Mouse (Mus musculus): Measurements from ENCODE around the gene Cep295. TPM values are rescaled to one million over a fixed set of nuclear protein-coding genes. Genes with fewer than 3 reads are reported as not detected.
"Not testable (repeated sequence)": the region's sequence is repeated elsewhere in the genome, so short reads cannot be mapped to it uniquely, and the experiment has no call there.

Cep295 gene
- polyA plus RNA-seq, 1 experiment from 2014 or later, result 16.5 TPM

GRCm38 (mm10) chr9:15318170-15318742 is 39.3 kb downstream of the Cep295 start:
- no peak for ATAC-seq (ENCODE audit: borderline replicate concordance, extremely low read depth, low FRiP score, low TSS enrichment)
- H3K4me2 ChIP-seq, result no peak overlapping the region
- H3K9me3 ChIP-seq, result no peaks in the 10 kb centered on the region
- H3K27me3 ChIP-seq, result no peaks in the 10 kb centered on the region
- peaks cover 61% of the 10 kb centered on the region for H3K36me3 ChIP-seq
- H3K9ac ChIP-seq, result no peak overlapping the region
- no peak overlapping the region for H3K27ac ChIP-seq
- H3K4me3 ChIP-seq, result no peak overlapping the region
- no peaks in the 10 kb centered on the region for H3K4me1 ChIP-seq
- 74% methylated on average over 2 of the region's 2 CpGs for WGBS

- H3K4me3 ChIP-seq, result no peak overlapping the region
- H3K4me1 ChIP-seq, result no peaks in the 10 kb centered on the region
- H3K36me3 ChIP-seq, result peaks cover 59% of the 10 kb centered on the region
- 51% methylated on average over 5 of the region's 5 CpGs for WGBS
- H3K27ac ChIP-seq, result no peak overlapping the region
- ATAC-seq (ENCODE audit: borderline replicate concordance, extremely low read depth, low FRiP score, low TSS enrichment), result no peak
- H3K27me3 ChIP-seq, result no peaks in the 10 kb centered on the region
- no peak overlapping the region for H3K9ac ChIP-seq
- no peaks in the 10 kb centered on the region for H3K9me3 ChIP-seq
- H3K4me2 ChIP-seq, result no peak overlapping the region
Measured at GRCm38 (mm10) chr9:15317223-15318169, 40.1 kb downstream of the Cep295 start.

GRCm38 (mm10) chr9:15316296-15316695 is 41.3 kb downstream of the Cep295 start:
- H3K4me1 ChIP-seq; H3K4me3 ChIP-seq; H3K9me3 ChIP-seq; H3K27me3 ChIP-seq; H3K9ac ChIP-seq; ATAC-seq (ENCODE audit: borderline replicate concordance, extremely low read depth, low FRiP score, low TSS enrichment); H3K4me2 ChIP-seq; H3K27ac ChIP-seq: not testable (repeated sequence)
- WGBS, result 88% methylated on average over 2 of the region's 2 CpGs
- peaks cover 59% of the 10 kb centered on the region for H3K36me3 ChIP-seq

GRCm38 (mm10) chr9:15314619-15315018 is 43.0 kb downstream of the Cep295 start:
- ATAC-seq (ENCODE audit: borderline replicate concordance, extremely low read depth, low FRiP score, low TSS enrichment), result no peak
- Histone ChIP-seq H3K4me2 (no peak overlapping the region), H3K36me3 (peaks cover 68% of the 10 kb centered on the region), H3K4me3 (no peak overlapping the region), H3K27ac (no peak overlapping the region), H3K9ac (no peak overlapping the region), H3K4me1 (no peaks in the 10 kb centered on the region), H3K9me3 (no peaks in the 10 kb centered on the region), H3K27me3 (no peaks in the 10 kb centered on the region)
- 100% methylated on average over 1 of the region's 1 CpGs for WGBS

GRCm38 (mm10) chr9:15313633-15314032 is 44.0 kb downstream of the Cep295 start:
- Histone ChIP-seq H3K27ac (no peak overlapping the region), H3K4me3 (no peak overlapping the region), H3K9ac (no peak overlapping the region), H3K36me3 (peaks cover 74% of the 10 kb centered on the region), H3K27me3 (no peaks in the 10 kb centered on the region), H3K4me2 (no peak overlapping the region), H3K9me3 (no peaks in the 10 kb centered on the region), H3K4me1 (peaks cover 7% of the 10 kb centered on the region)
- 85% methylated on average over 5 of the region's 5 CpGs for WGBS
- ATAC-seq (ENCODE audit: borderline replicate concordance, extremely low read depth, low FRiP score, low TSS enrichment), result no peak

GRCm38 (mm10) chr9:15312054-15312735 is 45.4 kb downstream of the Cep295 start:
- Histone ChIP-seq H3K4me3 (no peak overlapping the region), H3K36me3 (peaks cover 73% of the 10 kb centered on the region), H3K4me2 (no peak overlapping the region), H3K9me3 (no peaks in the 10 kb centered on the region), H3K4me1 (peaks cover 20% of the 10 kb centered on the region), H3K27me3 (no peaks in the 10 kb centered on the region), H3K9ac (no peak overlapping the region), H3K27ac (no peak overlapping the region)
- 90% methylated on average over 2 of the region's 2 CpGs for WGBS
- no peak for ATAC-seq (ENCODE audit: borderline replicate concordance, extremely low read depth, low FRiP score, low TSS enrichment)

GRCm38 (mm10) chr9:15310179-15310578 is 47.4 kb downstream of the Cep295 start:
- no peak for ATAC-seq (ENCODE audit: borderline replicate concordance, extremely low read depth, low FRiP score, low TSS enrichment)
- WGBS, result 85% methylated on average over 1 of the region's 1 CpGs
- no peak overlapping the region for H3K27ac ChIP-seq
- peaks cover 21% of the 10 kb centered on the region for H3K4me1 ChIP-seq
- no peaks in the 10 kb centered on the region for H3K9me3 ChIP-seq
- H3K9ac ChIP-seq, result no peak overlapping the region
- H3K4me2 ChIP-seq, result no peak overlapping the region
- no peaks in the 10 kb centered on the region for H3K27me3 ChIP-seq
- H3K4me3 ChIP-seq, result no peak overlapping the region
- peaks cover 60% of the 10 kb centered on the region for H3K36me3 ChIP-seq

- no peak for ATAC-seq (ENCODE audit: borderline replicate concordance, extremely low read depth, low FRiP score, low TSS enrichment)
- Histone ChIP-seq H3K27ac (no peak overlapping the region), H3K4me1 (peaks cover 21% of the 10 kb centered on the region), H3K36me3 (peaks cover 52% of the 10 kb centered on the region), H3K4me3 (no peak overlapping the region), H3K9ac (no peak overlapping the region), H3K27me3 (no peaks in the 10 kb centered on the region), H3K4me2 (peak overlapping the region; percentile 4; the same call in 1 of the 2 replicates), H3K9me3 (no peaks in the 10 kb centered on the region)
- 26% methylated on average over 4 of the region's 4 CpGs for WGBS
Measured at GRCm38 (mm10) chr9:15309425-15309824, 48.2 kb downstream of the Cep295 start.

- Histone ChIP-seq H3K9me3 (no peaks in the 10 kb centered on the region), H3K4me2 (peak overlapping the region; percentile 60), H3K4me1 (peaks cover 21% of the 10 kb centered on the region), H3K27me3 (no peaks in the 10 kb centered on the region), H3K4me3 (no peak overlapping the region), H3K27ac (no peak overlapping the region), H3K36me3 (peaks cover 40% of the 10 kb centered on the region), H3K9ac (no peak overlapping the region)
- 41% methylated on average over 2 of the region's 2 CpGs for WGBS
- ATAC-seq (ENCODE audit: borderline replicate concordance, extremely low read depth, low FRiP score, low TSS enrichment), result no peak
Measured at GRCm38 (mm10) chr9:15308254-15308653, 49.3 kb downstream of the Cep295 start.

- Histone ChIP-seq H3K27me3 (no peaks in the 10 kb centered on the region), H3K4me1 (peaks cover 21% of the 10 kb centered on the region), H3K36me3 (peaks cover 34% of the 10 kb centered on the region), H3K4me3 (peak overlapping the region; percentile 72), H3K4me2 (peak overlapping the region; percentile 60), H3K9ac (peak overlapping the region; percentile 91), H3K9me3 (no peaks in the 10 kb centered on the region), H3K27ac (0 out of 2 replicates have a peak overlapping the region, but pooled peaks have one; percentile 22)
- 3% methylated on average over 6 of the region's 6 CpGs for WGBS
- no peak for ATAC-seq (ENCODE audit: borderline replicate concordance, extremely low read depth, low FRiP score, low TSS enrichment)
Measured at GRCm38 (mm10) chr9:15307257-15307656, 50.3 kb downstream of the Cep295 start.

GRCm38 (mm10) chr9:15306398-15307119 is 51.0 kb downstream of the Cep295 start, which contains the start of gene 4931406C07Rik:
4931406C07Rik (minus strand) TSS chr9:15306448.
- peaks cover 21% of the 10 kb centered on the region for H3K4me1 ChIP-seq
- H3K27me3 ChIP-seq, result no peaks in the 10 kb centered on the region
- H3K4me2 ChIP-seq, result peak within 1 kb of the TSS; percentile 60
- H3K36me3 ChIP-seq, result peaks cover 27% of the 10 kb centered on the region
- H3K9me3 ChIP-seq, result no peaks in the 10 kb centered on the region
- peak; percentile 73 for ATAC-seq (ENCODE audit: borderline replicate concordance, extremely low read depth, low FRiP score, low TSS enrichment)
- WGBS, result under 1% methylated on average over 35 of the region's 35 CpGs
- H3K9ac ChIP-seq, result peak within 1 kb of the TSS; percentile 91
- peak within 1 kb of the TSS; percentile 91 for H3K27ac ChIP-seq
- peak within 1 kb of the TSS; percentile 72 for H3K4me3 ChIP-seq

Data from lung, embryonic 15.5 days (tissue).